Comparison of ENCODE assay signal across 24 mouse cellular contexts in genomic region chr4:135097910-135098891, GRCm38 (mm10). TPM values are rescaled to one million over a fixed set of nuclear protein-coding genes. Genes with fewer than 3 reads are reported as not detected.
A peak's percentile ranks its signal among the peaks of the same experiment; 100 is the strongest.
DNase-seq lines count a peak whose midpoint lies in the region; ATAC-seq and TF ChIP-seq lines count a peak whose summit lies in the region.
"Had no signal": no experiment of that assay in that cellular context is flagged by ENCODE, and none has a peak within 500 bp of the region (broad histone marks: within the 10 kb centered on the region; RNA-seq: fewer than 3 reads in every experiment).

No protein-coding gene starts in this region.

- no peak overlapping the region for H3K4me2 ChIP-seq in hindbrain, postnatal 0 days (ENCODE audit: low read depth, low read length)
- no peak overlapping the region for H3K4me2 ChIP-seq in intestine, embryonic 15.5 days (replicated peaks)
- H3K4me2 ChIP-seq: hindbrain, embryonic 15.5 days; limb, embryonic 13.5 days; midbrain, embryonic 12.5 days had no signal

- no peak overlapping the region for H3K4me3 ChIP-seq in hindbrain, postnatal 0 days (ENCODE audit: low read length)
- H3K4me3 ChIP-seq in intestine, embryonic 15.5 days (replicated peaks) = no peak overlapping the region
- H3K4me3 ChIP-seq: hindbrain, embryonic 15.5 days; limb, embryonic 13.5 days; midbrain, embryonic 12.5 days; myocyte had no signal

- no peak for TF ChIP-seq CTCF in hindbrain, postnatal 0 days (IDR thresholded peaks at IDR 0.05; ENCODE audit: low read depth)

- WGBS in hindbrain, postnatal 0 days = 89% methylated on average over 17 of the region's 17 CpGs
- WGBS in intestine, embryonic 15.5 days = 87% methylated on average over 17 of the region's 17 CpGs

- no peaks in the 10 kb centered on the region for H3K4me1 ChIP-seq in hindbrain, postnatal 0 days (ENCODE audit: insufficient read depth, low read length)
- no peaks in the 10 kb centered on the region for H3K4me1 ChIP-seq in intestine, embryonic 15.5 days (replicated peaks)
- H3K4me1 ChIP-seq: hindbrain, embryonic 15.5 days; midbrain, embryonic 12.5 days had no signal

- H3K9me3 ChIP-seq in hindbrain, postnatal 0 days (ENCODE audit: low read length) = no peaks in the 10 kb centered on the region
- no peaks in the 10 kb centered on the region for H3K9me3 ChIP-seq in intestine, embryonic 15.5 days
- H3K9me3 ChIP-seq: hindbrain, embryonic 15.5 days; limb, embryonic 13.5 days; midbrain, embryonic 12.5 days had no signal

- H3K9ac ChIP-seq in hindbrain, postnatal 0 days (replicated peaks; ENCODE audit: low read length) = no peak overlapping the region
- no peak overlapping the region for H3K9ac ChIP-seq in intestine, embryonic 15.5 days
- H3K9ac ChIP-seq: hindbrain, embryonic 15.5 days; limb, embryonic 13.5 days; midbrain, embryonic 12.5 days had no signal

- ATAC-seq in hematopoietic stem cell, adult 5-6 weeks (replicated peaks in 1 of 2; ENCODE audit: insufficient read depth in 1 of 2, low FRiP score in 2 of 2, low TSS enrichment in 1 of 2, low read depth in 1 of 2, poor library complexity in 2 of 2, severe bottlenecking in 2 of 2) = peak; percentile 62 to 68
- no peak for ATAC-seq in hindbrain, postnatal 0 days
- no peak for ATAC-seq in intestine, embryonic 15.5 days

- DNase-seq in spleen, postnatal 36 days (ENCODE audit: low spot score in 2 of 2) = peak; percentile 41 to 42
- no peak for DNase-seq in spleen, postnatal 14 days (ENCODE audit: low spot score in 2 of 2)
- peak; percentile 77 to 87 for DNase-seq in natural killer cell, adult 2 months (ENCODE audit: low spot score in 2 of 2)
- DNase-seq in right cerebral cortex, adult 2 months (ENCODE audit: low spot score in 2 of 2) = no peak
- no peak for DNase-seq in hindbrain, postnatal 0 days (ENCODE audit: low spot score)
- DNase-seq in adrenal gland, postnatal 4 days (ENCODE audit: low spot score in 2 of 2) = no peak
- DNase-seq: adrenal gland, adult 8-10 months; cerebellum, adult 11 months; gastrocnemius, postnatal 14 days; heart, postnatal 10 days; kidney, adult 8-10 months; kidney, postnatal 25 days; layer of hippocampus, adult 9-11 months; lung, postnatal 14 days; right cerebral cortex, postnatal 14 days had no signal

- no peaks in the 10 kb centered on the region for H3K36me3 ChIP-seq in hindbrain, postnatal 0 days (ENCODE audit: insufficient read depth, low read length)
- no peaks in the 10 kb centered on the region for H3K36me3 ChIP-seq in intestine, embryonic 15.5 days
- H3K36me3 ChIP-seq: hindbrain, embryonic 15.5 days; limb, embryonic 13.5 days; midbrain, embryonic 12.5 days had no signal

- H3K27ac ChIP-seq in hindbrain, postnatal 0 days = no peak overlapping the region
- no peak overlapping the region for H3K27ac ChIP-seq in intestine, embryonic 15.5 days
- H3K27ac ChIP-seq: hindbrain, embryonic 15.5 days; limb, embryonic 13.5 days; midbrain, embryonic 12.5 days had no signal

- H3K27me3 ChIP-seq in hindbrain, postnatal 0 days (ENCODE audit: insufficient read depth, low read length) = no peaks in the 10 kb centered on the region
- H3K27me3 ChIP-seq in intestine, embryonic 15.5 days (replicated peaks) = no peaks in the 10 kb centered on the region
- H3K27me3 ChIP-seq: CH12.LX; midbrain, embryonic 12.5 days had no signal

RNA-seq across cellular contexts. Expression of gene Runx3, which starts 22.3 kb away (rescaled TPM):
- total RNA-seq in hematopoietic stem cell, adult 5-6 weeks (2017) = 12.9 and 30.4 TPM in 2 replicates
- not detected in 2 replicates for total RNA-seq in hindbrain, postnatal 0 days (2014; rRNA removed)
- polyA plus RNA-seq in hindbrain, postnatal 0 days (2015; fragmentation: Nextera tagmentation; extraction: Ambion mirVana) = not detected in 2 replicates
- 1 to 10 TPM; 1.3 to 1.7 TPM for total RNA-seq in adrenal gland, postnatal 4 days (2021)
- 0.24 and 0.26 TPM in 2 replicates for polyA plus RNA-seq in intestine, embryonic 15.5 days (2015; fragmentation: Nextera tagmentation; extraction: Ambion mirVana)
- polyA plus RNA-seq: cortical plate, adult 2 months; frontal cortex, adult 2 months; midbrain, embryonic 12.5 days had no signal

Comparison
In these comparisons a context has a peak if more than half of its experiments do, and no peak if none do; other contexts are left out.
1. DNase-seq: peak in spleen, postnatal 36 days (2 of 2) and natural killer cell, adult 2 months (2 of 2); none in spleen, postnatal 14 days (0 of 2), right cerebral cortex, adult 2 months (0 of 2), hindbrain, postnatal 0 days (single experiment) and adrenal gland, postnatal 4 days (0 of 2).
2. ATAC-seq: peak in hematopoietic stem cell, adult 5-6 weeks (2 of 2); none in hindbrain, postnatal 0 days (single experiment) and intestine, embryonic 15.5 days (single experiment).